Mouse (Mus musculus): Measurements from ENCODE around the gene Hivep3. TPM values are rescaled to one million over a fixed set of nuclear protein-coding genes. Genes with fewer than 3 reads are reported as not detected.
A peak's percentile ranks its signal among the peaks of the same experiment; 100 is the strongest.

The Hivep3 gene
- total and polyA plus RNA-seq, 3 experiments: 5.1 to 8.2 (median 6.0) TPM

- Histone ChIP-seq H3K4me1 (ENCODE audit: control insufficient read depth, insufficient read depth, low read length) (no peaks in the 10 kb centered on the region), H3K4me3 (no peak overlapping the region), H3K9ac (ENCODE audit: low read depth, low read length) (no peak overlapping the region), H3K36me3 (ENCODE audit: control insufficient read depth, insufficient read depth, low read length) (no peaks in the 10 kb centered on the region), H3K27ac (no peak overlapping the region), H3K79me2 (replicated peaks; ENCODE audit: control insufficient read depth, insufficient read depth, low read length) (no peaks in the 10 kb centered on the region), H3K27me3 (ENCODE audit: control insufficient read depth, insufficient read depth, low read length) (no peaks in the 10 kb centered on the region)
- DNase-seq: no peak
- TF ChIP-seq CTCF (IDR thresholded peaks at IDR 0.05) (peak; percentile 28), POLR2A (IDR thresholded peaks at IDR 0.05; ENCODE audit: insufficient read depth, low read depth, low read length) (no peak), EP300 (IDR thresholded peaks at IDR 0.05; ENCODE audit: insufficient read depth, low read depth, low read length) (no peak)
- 84% methylated on average over 12 of the region's 12 CpGs for WGBS
- intact Hi-C loops (cut with DNase I): loop anchor here (2.0 kb wide), 1 partner anchor 184 kb away; no protein-coding TSS in a partner anchor
Measured at GRCm38 (mm10) chr4:119921022-119921717, 187.6 kb downstream of the Hivep3 start.

- no peak for TF ChIP-seq EP300 (IDR thresholded peaks at IDR 0.05; ENCODE audit: insufficient read depth, low read depth, low read length)
- H3K9ac ChIP-seq (ENCODE audit: low read depth, low read length): no peak overlapping the region
- H3K27ac ChIP-seq: no peak overlapping the region
- no peaks in the 10 kb centered on the region for H3K79me2 ChIP-seq (replicated peaks; ENCODE audit: control insufficient read depth, insufficient read depth, low read length)
- no peak overlapping the region for H3K4me3 ChIP-seq
- DNase-seq: no peak
- intact Hi-C loops (cut with DNase I): loop anchor here (2.0 kb wide), 1 partner anchor 183 kb away; no protein-coding TSS in a partner anchor
- no peaks in the 10 kb centered on the region for H3K4me1 ChIP-seq (ENCODE audit: control insufficient read depth, insufficient read depth, low read length)
- 80% methylated on average over 8 of the region's 8 CpGs for WGBS
- H3K36me3 ChIP-seq (ENCODE audit: control insufficient read depth, insufficient read depth, low read length): no peaks in the 10 kb centered on the region
- no peaks in the 10 kb centered on the region for H3K27me3 ChIP-seq (ENCODE audit: control insufficient read depth, insufficient read depth, low read length)
Measured at GRCm38 (mm10) chr4:119921723-119922266, 188.2 kb downstream of the Hivep3 start.

- no peak overlapping the region for H3K27ac ChIP-seq
- intact Hi-C loops (cut with DNase I): no loop called here
- no peak overlapping the region for H3K9ac ChIP-seq (ENCODE audit: low read depth, low read length)
- DNase-seq: no peak
- H3K4me1 ChIP-seq (ENCODE audit: control insufficient read depth, insufficient read depth, low read length): no peaks in the 10 kb centered on the region
- no peaks in the 10 kb centered on the region for H3K79me2 ChIP-seq (replicated peaks; ENCODE audit: control insufficient read depth, insufficient read depth, low read length)
- H3K4me3 ChIP-seq: no peak overlapping the region
- TF ChIP-seq POLR2A (IDR thresholded peaks at IDR 0.05; ENCODE audit: insufficient read depth, low read depth, low read length) (no peak), CTCF (IDR thresholded peaks at IDR 0.05) (no peak), EP300 (IDR thresholded peaks at IDR 0.05; ENCODE audit: insufficient read depth, low read depth, low read length) (no peak)
- H3K36me3 ChIP-seq (ENCODE audit: control insufficient read depth, insufficient read depth, low read length): no peaks in the 10 kb centered on the region
- 88% methylated on average over 8 of the region's 8 CpGs for WGBS
- H3K27me3 ChIP-seq (ENCODE audit: control insufficient read depth, insufficient read depth, low read length): no peaks in the 10 kb centered on the region
Measured at GRCm38 (mm10) chr4:119922945-119923344, 189.4 kb downstream of the Hivep3 start.

- Histone ChIP-seq H3K27ac (no peak overlapping the region), H3K79me2 (replicated peaks; ENCODE audit: control insufficient read depth, insufficient read depth, low read length) (no peaks in the 10 kb centered on the region), H3K4me3 (no peak overlapping the region), H3K4me1 (ENCODE audit: control insufficient read depth, insufficient read depth, low read length) (no peaks in the 10 kb centered on the region), H3K36me3 (ENCODE audit: control insufficient read depth, insufficient read depth, low read length) (no peaks in the 10 kb centered on the region), H3K27me3 (ENCODE audit: control insufficient read depth, insufficient read depth, low read length) (no peaks in the 10 kb centered on the region), H3K9ac (ENCODE audit: low read depth, low read length) (no peak overlapping the region)
- TF ChIP-seq CTCF (IDR thresholded peaks at IDR 0.05): peak; percentile 44
- no peak for TF ChIP-seq POLR2A (IDR thresholded peaks at IDR 0.05; ENCODE audit: insufficient read depth, low read depth, low read length)
- DNase-seq: no peak
- WGBS: 84% methylated on average over 3 of the region's 3 CpGs
- intact Hi-C loops (cut with DNase I): no loop called here
Measured at GRCm38 (mm10) chr4:119923410-119923809, 189.8 kb downstream of the Hivep3 start.

- Histone ChIP-seq H3K27ac (no peak overlapping the region), H3K27me3 (ENCODE audit: control insufficient read depth, insufficient read depth, low read length) (no peaks in the 10 kb centered on the region), H3K36me3 (ENCODE audit: control insufficient read depth, insufficient read depth, low read length) (no peaks in the 10 kb centered on the region), H3K79me2 (replicated peaks; ENCODE audit: control insufficient read depth, insufficient read depth, low read length) (no peaks in the 10 kb centered on the region), H3K4me1 (ENCODE audit: control insufficient read depth, insufficient read depth, low read length) (no peaks in the 10 kb centered on the region), H3K9ac (ENCODE audit: low read depth, low read length) (no peak overlapping the region), H3K4me3 (no peak overlapping the region)
- no peak for DNase-seq
- TF ChIP-seq POLR2A (IDR thresholded peaks at IDR 0.05; ENCODE audit: insufficient read depth, low read depth, low read length): no peak
- TF ChIP-seq EP300 (IDR thresholded peaks at IDR 0.05; ENCODE audit: insufficient read depth, low read depth, low read length): no peak
- no peak for TF ChIP-seq CTCF (IDR thresholded peaks at IDR 0.05)
- intact Hi-C loops (cut with DNase I): no loop called here
Measured at GRCm38 (mm10) chr4:119925052-119925451, 191.5 kb downstream of the Hivep3 start.

- H3K27me3 ChIP-seq (ENCODE audit: control insufficient read depth, insufficient read depth, low read length): no peaks in the 10 kb centered on the region
- H3K36me3 ChIP-seq (ENCODE audit: control insufficient read depth, insufficient read depth, low read length): no peaks in the 10 kb centered on the region
- H3K4me3 ChIP-seq: no peak overlapping the region
- intact Hi-C loops (cut with DNase I): no loop called here
- H3K4me1 ChIP-seq (ENCODE audit: control insufficient read depth, insufficient read depth, low read length): no peaks in the 10 kb centered on the region
- no peak for DNase-seq
- 87% methylated on average over 8 of the region's 8 CpGs for WGBS
- no peaks in the 10 kb centered on the region for H3K79me2 ChIP-seq (replicated peaks; ENCODE audit: control insufficient read depth, insufficient read depth, low read length)
- H3K9ac ChIP-seq (ENCODE audit: low read depth, low read length): no peak overlapping the region
- TF ChIP-seq EP300 (IDR thresholded peaks at IDR 0.05; ENCODE audit: insufficient read depth, low read depth, low read length): no peak
- TF ChIP-seq POLR2A (IDR thresholded peaks at IDR 0.05; ENCODE audit: insufficient read depth, low read depth, low read length): no peak
- TF ChIP-seq CTCF (IDR thresholded peaks at IDR 0.05): no peak
- no peak overlapping the region for H3K27ac ChIP-seq
Measured at GRCm38 (mm10) chr4:119931923-119932322, 198.3 kb downstream of the Hivep3 start.
